Mouse (Mus musculus): Measurements from ENCODE around the gene Akap13. TPM values are rescaled to one million over a fixed set of nuclear protein-coding genes. Genes with fewer than 3 reads are reported as not detected.
A peak's percentile ranks its signal among the peaks of the same experiment; 100 is the strongest.
"Not testable (repeated sequence)": the region's sequence is repeated elsewhere in the genome, so short reads cannot be mapped to it uniquely, and the experiment has no call there.

Akap13 gene
- polyA plus RNA-seq, 1 experiment from 2014 or later: 66.3 TPM

DNA sequence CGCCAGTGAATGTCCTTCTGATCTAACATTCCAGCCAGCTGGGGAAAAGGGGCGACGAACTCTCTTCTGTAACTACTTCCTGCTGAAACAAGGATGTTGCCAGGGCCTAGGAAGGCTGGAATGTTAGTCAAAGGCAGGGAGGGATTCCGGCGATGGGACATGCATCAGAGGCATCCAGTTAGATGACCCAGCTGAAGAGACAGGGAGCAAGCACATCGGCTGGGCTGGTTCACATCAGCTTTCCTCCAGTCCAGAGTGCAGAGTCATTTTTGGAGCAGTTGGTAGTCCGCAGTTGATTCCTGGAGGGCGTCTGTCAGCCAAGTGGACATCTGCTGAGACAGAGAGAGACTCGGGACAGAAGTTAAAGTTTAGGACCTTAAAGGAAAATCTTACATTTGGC is 314.6 kb downstream of the Akap13 start:
- 97% methylated on average over 9 of the region's 9 CpGs for WGBS (ENCODE audit: missing documents)
- no peak overlapping the region for H3K4me3 ChIP-seq (ENCODE audit: inconsistent target)
- no peak overlapping the region for H3K27ac ChIP-seq
- peaks cover 35% of the 10 kb centered on the region for H3K36me3 ChIP-seq (ENCODE audit: inconsistent target)
- no peaks in the 10 kb centered on the region for H3K79me2 ChIP-seq (ENCODE audit: inconsistent target)

DNA sequence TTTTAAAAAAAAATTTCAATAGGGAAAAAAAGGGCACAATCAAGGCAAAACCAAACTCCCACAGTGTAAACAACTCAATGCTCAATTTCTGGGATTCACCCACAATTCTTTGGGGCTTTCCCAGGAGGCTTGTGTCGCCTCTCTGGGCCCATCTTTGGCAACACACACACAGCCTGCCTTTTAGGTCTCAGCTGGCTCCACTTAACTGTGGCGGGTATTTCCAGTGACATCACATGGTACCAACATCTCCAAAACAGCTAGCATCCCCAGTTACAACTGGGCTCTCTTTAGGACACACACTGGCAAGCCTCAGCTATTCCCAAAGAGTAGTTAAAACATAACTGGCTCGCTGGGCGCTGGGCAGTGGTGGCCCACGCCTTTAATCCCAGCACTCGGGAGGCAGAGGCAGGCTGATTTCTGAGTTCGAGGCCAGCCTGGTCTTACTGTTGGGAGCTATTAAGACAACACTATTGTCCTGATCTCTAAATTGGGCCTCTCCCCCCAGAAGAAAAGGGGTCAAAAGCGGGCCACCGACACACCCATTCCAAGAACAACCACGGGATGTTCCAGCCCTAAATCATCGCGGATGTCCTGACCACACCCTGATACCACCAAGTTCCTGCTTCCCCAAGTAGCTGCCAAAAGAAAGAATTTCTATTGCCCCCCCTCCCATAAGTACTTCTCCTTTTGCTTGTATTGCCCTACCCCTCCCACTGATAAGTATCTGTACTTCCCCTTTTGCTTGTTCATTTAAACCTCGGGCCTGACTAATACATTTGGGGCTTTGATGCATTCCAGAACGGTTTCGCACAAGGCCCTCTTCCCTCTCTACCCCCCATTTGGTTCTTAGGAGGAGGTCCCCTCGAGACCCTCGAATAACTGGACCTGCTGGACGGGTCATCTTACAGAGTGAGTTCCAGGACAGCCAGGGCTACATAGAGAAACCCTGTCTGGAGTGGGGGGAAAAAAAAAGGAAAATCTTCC is 319.1 kb downstream of the Akap13 start:
- WGBS (ENCODE audit: missing documents): 77% methylated on average over 18 of the region's 18 CpGs
- H3K36me3 ChIP-seq (ENCODE audit: inconsistent target): peaks cover 72% of the 10 kb centered on the region
- H3K27ac ChIP-seq; H3K79me2 ChIP-seq (ENCODE audit: inconsistent target); H3K4me3 ChIP-seq (ENCODE audit: inconsistent target): not testable (repeated sequence)

DNA sequence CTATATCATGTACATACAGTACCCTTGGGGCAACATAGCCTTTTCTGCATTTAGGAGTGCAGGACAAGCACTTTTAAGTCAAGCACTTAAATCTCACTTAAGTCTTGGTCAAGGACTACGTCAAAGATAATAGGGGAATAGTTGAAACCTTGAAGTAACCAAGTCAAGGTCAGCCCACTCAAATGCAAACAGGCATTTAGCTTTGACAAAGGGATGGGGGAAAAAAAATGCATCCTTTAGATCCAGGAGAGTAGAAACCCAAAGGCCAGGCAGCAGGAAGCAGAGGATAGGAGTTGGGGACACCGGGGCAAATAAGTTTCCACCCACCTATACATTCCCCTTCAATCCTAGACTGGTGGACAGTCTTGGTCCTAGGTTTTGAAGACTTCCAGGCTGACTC is 322.7 kb downstream of the Akap13 start:
- peaks cover 25% of the 10 kb centered on the region; the same call in 1 of the 2 replicates for H3K79me2 ChIP-seq (ENCODE audit: inconsistent target)
- WGBS (ENCODE audit: missing documents): 95% methylated on average over 2 of the region's 2 CpGs
- H3K36me3 ChIP-seq (ENCODE audit: inconsistent target): peaks cover 55% of the 10 kb centered on the region
- no peak overlapping the region for H3K27ac ChIP-seq
- H3K4me3 ChIP-seq (ENCODE audit: inconsistent target): no peak overlapping the region

DNA sequence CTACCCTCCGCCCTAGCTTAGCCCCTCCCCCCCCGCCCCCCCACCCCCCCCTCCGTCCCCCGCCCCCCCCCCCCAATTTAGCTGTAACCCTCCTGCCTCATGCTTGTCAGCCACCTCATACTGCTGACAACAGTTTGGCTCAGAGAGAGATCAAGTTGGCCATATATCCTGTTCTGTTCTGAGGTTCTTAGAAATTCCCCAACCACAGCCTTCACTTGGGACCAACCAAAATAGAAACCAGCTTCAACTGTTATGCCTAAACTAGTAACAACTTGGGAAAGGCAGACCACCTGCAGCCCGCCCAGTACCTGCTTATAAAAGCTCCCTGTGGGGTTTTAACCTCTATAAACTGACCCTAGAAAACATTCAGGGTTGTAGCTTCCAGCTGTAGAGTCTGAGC is 325.5 kb downstream of the Akap13 start:
- peaks cover 47% of the 10 kb centered on the region for H3K36me3 ChIP-seq (ENCODE audit: inconsistent target)
- WGBS (ENCODE audit: missing documents): 9% methylated on average over 1 of the region's 5 CpGs
- H3K79me2 ChIP-seq (ENCODE audit: inconsistent target): peaks cover 25% of the 10 kb centered on the region; the same call in 1 of the 2 replicates
- peak overlapping the region; percentile 60; the same call in 1 of the 2 replicates for H3K4me3 ChIP-seq (ENCODE audit: inconsistent target)
- H3K27ac ChIP-seq: no peak overlapping the region

DNA sequence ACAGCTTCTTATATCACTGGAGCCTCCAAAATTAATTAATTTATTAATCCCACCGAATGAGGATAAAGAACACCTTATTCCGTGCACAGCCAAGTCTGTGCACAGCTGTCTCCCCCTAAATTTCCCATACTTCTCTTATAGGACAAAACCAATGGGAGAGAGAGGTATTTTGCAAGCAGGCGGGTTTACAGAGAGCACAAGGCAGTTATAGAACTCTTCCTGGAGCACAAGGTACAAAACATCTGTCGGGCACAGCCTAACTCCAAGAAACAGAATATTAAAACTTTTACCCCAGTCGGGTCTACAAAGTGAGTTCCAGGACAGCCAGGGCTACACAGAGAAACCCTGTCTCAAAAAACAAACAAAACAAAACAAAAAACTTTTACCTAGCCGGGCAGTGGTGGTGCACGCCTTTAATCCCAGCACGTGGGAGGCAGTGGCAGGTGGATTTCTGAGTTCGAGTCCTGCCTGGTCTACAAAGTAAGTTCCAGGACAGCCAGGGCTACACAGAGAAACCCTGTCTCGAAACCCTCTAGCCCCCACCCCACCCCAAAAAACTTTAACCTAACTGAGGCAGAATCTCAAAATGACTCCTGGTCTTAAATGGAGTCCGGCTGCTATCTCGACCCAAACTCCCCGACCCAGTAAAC is 326.1 kb downstream of the Akap13 start:
- peak overlapping the region; percentile 60 for H3K4me3 ChIP-seq (ENCODE audit: inconsistent target)

DNA sequence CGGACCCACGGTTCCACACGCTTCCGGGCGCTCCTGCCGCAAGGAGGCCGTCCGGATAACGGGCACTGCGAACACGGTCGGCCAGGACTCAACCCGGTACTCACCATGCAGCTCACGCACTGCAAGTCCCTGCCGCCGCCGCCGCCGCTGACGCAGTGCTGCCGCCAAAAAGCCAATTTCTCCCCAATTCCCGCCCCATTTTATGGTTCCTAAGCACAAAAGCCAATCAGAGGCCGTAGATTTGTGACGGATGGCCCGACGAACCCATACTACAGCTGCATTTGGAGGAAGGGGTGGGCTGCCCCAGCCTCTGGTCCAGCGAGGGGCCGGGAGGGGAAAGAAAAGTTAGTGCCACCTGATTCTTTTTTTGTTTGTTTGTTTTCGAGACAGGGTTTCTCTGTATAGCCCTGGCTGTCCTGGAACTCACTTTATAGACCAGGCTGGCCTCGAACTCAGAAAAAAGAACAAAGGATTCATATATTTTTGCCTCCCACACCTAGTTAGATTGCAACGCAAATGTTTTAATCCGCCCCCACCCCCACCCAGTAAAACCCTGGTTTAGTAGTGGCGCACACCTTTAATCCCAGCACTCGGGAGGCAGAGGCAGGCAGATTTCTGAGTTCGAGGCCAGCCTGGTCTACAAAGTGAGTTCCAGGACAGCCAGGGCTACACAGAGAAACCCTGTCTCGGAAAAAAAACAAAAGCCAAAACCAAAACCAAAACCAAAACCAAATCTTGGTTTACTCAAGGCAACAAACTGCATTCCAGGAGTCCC is 326.8 kb downstream of the Akap13 start:
- peak overlapping the region; percentile 71 for H3K27ac ChIP-seq

More for the DNA sequence above, 326.1 kb downstream of the Akap13 start:
- WGBS (ENCODE audit: missing documents): 2% methylated on average over 11 of the region's 13 CpGs
- Histone ChIP-seq H3K36me3 (ENCODE audit: inconsistent target) (peaks cover 41% of the 10 kb centered on the region), H3K27ac (peak overlapping the region; percentile 35), H3K79me2 (ENCODE audit: inconsistent target) (peaks cover 25% of the 10 kb centered on the region; the same call in 1 of the 2 replicates)

DNA sequence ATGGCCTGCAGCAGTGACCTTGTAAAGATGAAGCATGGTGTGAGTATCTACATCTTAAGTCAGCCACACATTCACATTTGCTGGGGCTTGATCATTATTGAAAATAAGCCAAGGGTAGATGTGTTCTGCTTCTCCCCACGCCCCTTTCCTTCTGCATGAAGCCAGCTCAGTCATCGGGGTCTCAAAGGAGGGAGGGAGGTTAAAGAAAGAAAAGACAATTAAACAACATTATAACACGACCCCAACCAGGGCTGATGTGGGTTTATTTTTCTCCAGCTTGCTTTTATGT is 327.3 kb downstream of the Akap13 start:
- peak overlapping the region; percentile 71 for H3K27ac ChIP-seq
- WGBS (ENCODE audit: missing documents): 54% methylated on average over 3 of the region's 3 CpGs

More for the DNA sequence above, 326.8 kb downstream of the Akap13 start:
- 1% methylated on average over 32 of the region's 36 CpGs for WGBS (ENCODE audit: missing documents)
- H3K79me2 ChIP-seq (ENCODE audit: inconsistent target): peaks cover 25% of the 10 kb centered on the region; the same call in 1 of the 2 replicates
- peak overlapping the region; percentile 60 for H3K4me3 ChIP-seq (ENCODE audit: inconsistent target)
- peaks cover 34% of the 10 kb centered on the region for H3K36me3 ChIP-seq (ENCODE audit: inconsistent target)

DNA sequence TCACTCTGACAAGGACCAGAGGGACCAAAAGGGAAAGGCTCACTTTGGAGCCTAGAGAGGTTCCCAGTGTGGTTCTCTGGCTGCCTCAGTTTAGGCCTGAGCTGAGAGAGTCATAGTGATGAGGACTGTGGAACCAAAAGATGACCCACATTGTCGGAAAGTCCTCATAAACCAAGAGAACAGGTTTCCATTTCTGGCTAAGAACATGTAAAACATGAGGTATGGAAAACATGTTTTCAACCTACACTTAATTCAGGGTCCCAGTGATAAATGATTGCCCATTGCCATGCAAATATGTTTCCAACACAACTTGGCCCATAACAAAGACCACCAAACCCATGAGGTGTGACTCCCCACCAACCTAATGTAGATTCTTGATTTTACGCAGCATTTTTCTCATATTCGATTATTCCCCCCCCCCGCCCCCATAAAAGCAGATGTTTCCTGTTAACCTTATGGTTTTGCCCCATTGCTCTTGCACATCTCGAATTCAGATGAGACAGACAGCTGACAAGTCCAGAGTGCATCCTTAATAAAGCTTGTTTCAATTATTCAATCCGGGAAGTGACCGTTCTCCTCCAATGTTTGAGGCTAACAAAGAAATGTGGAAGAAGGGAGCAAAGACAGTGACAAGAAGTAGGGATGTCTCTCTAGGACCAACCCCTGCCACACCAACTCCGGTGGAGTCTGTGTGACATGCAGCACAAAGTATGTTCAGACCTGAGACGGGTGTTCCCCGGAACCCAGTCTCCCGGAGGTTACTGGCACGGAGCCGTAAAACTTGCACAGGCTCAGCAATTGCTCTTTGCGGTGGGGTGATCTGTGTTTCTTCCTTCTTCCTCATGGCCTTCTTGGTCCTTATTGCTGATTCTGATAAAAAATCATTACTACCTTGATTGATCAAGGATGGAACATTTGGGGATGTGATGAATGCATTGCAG is 330.3 kb downstream of the Akap13 start:
- peaks cover 10% of the 10 kb centered on the region; the same call in 1 of the 2 replicates for H3K79me2 ChIP-seq (ENCODE audit: inconsistent target)
- WGBS (ENCODE audit: missing documents): 81% methylated on average over 13 of the region's 14 CpGs
- no peak overlapping the region for H3K4me3 ChIP-seq (ENCODE audit: inconsistent target)
- no peaks in the 10 kb centered on the region for H3K36me3 ChIP-seq (ENCODE audit: inconsistent target)
- H3K27ac ChIP-seq: no peak overlapping the region

More for the DNA sequence above, 327.3 kb downstream of the Akap13 start:
- H3K4me3 ChIP-seq (ENCODE audit: inconsistent target): peak overlapping the region; percentile 60
- H3K79me2 ChIP-seq (ENCODE audit: inconsistent target): peaks cover 25% of the 10 kb centered on the region; the same call in 1 of the 2 replicates
- H3K36me3 ChIP-seq (ENCODE audit: inconsistent target): peaks cover 28% of the 10 kb centered on the region

DNA sequence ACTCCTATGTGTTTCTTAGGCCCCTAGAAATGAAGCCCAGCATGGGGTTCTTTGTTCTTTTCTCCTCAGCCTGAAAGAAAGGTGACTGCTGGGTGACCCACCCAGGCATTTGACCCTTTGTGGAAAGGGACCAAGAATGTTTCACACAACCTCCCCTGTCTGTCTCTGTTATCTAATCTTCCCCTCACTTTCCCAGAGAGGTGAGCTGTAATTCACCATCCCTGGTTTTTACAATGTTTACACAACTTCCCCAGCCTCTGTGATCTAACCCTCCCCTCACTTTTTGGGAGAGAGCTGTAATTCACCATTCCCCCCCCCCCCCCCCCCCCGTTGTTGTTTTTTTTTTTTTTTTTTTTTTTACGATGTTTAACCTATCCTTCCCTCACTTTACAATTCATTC is 331.5 kb downstream of the Akap13 start:
- Histone ChIP-seq H3K36me3 (ENCODE audit: inconsistent target) (no peaks in the 10 kb centered on the region), H3K27ac (peak overlapping the region; percentile 69), H3K79me2 (ENCODE audit: inconsistent target) (peaks cover under 1% of the 10 kb centered on the region; the same call in 1 of the 2 replicates), H3K4me3 (ENCODE audit: inconsistent target) (no peak overlapping the region)
- no CpG with 5 or more reads among the region's 2 CpGs for WGBS (ENCODE audit: missing documents)

DNA sequence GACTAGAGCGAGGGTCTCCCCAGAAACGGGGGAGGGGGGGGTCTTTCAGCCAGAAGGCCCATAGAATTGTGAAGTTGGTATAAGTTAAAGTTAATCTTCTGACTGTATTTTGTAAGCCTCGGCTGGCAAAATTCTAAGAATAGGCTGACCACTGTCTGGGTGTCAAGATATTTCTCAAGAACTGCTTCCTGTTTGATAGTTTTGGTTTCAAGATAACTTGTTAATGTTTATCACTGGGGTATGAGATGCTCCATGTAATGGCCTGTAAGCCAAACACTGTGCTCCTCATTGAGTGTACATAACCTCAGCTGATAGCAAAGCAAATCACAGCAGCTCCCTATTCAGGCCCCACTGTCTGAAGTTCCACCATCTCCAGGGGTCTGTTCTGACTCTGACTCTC is 332.0 kb downstream of the Akap13 start:
- H3K79me2 ChIP-seq (ENCODE audit: inconsistent target): no peaks in the 10 kb centered on the region
- WGBS (ENCODE audit: missing documents): 5% methylated on average over 3 of the region's 3 CpGs
- H3K36me3 ChIP-seq (ENCODE audit: inconsistent target): no peaks in the 10 kb centered on the region
- peak overlapping the region; percentile 69 for H3K27ac ChIP-seq
- no peak overlapping the region for H3K4me3 ChIP-seq (ENCODE audit: inconsistent target)

DNA sequence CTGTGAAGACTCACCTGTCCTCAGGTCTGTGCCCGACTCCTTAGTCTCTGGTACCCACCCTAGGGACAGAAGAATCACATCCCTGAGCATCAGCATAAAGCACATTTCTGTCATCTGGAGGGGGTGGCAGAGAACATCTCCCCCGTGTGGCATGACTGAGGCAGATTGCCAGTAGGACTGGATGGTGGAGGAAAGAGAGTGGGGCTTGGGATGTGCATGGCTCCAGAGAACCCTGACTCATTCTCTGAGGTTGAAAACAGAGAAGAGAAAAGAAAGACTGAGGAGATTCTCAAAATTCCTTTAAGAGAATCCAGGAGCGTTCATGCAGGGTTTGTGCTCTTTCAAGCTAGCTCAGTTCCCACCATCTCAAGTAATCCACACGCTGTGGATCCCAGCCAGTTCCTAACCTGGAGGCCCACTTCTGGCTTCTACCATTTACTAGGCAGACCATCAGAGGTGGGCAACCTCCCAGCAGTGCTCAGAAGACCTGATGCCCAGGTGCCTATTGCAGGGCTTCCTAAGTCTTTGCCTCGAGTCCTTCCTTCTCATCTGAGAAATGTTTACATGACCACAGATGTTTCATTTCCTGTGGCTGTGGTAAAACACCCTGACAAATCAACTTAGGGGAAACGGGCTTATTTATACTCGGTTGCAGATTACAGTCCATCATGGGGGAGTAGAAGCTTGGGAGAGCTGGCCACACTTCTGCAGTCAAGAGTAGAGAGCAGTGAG is 332.9 kb downstream of the Akap13 start:
- WGBS (ENCODE audit: missing documents): 43% methylated on average over 4 of the region's 7 CpGs
- H3K27ac ChIP-seq: peak overlapping the region; percentile 69
- not testable (repeated sequence) for H3K79me2 ChIP-seq (ENCODE audit: inconsistent target); H3K4me3 ChIP-seq (ENCODE audit: inconsistent target); H3K36me3 ChIP-seq (ENCODE audit: inconsistent target)

DNA sequence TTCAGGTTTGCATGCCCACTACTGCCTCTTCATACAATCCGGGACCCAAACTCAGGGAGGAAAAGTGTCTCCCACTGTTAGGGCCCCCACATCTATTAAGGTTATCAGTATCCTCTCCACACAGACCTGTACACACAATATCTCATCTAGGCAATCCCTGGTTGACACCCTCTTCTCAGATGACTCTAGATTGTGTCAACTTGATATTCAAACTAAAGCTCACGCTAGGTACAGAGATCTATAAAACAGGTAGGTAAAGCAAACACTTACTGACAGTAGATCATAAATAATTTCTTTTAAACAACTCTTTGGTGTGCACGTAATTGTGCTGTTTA is 333.4 kb downstream of the Akap13 start:
- not testable (repeated sequence) for H3K36me3 ChIP-seq (ENCODE audit: inconsistent target); H3K4me3 ChIP-seq (ENCODE audit: inconsistent target); H3K79me2 ChIP-seq (ENCODE audit: inconsistent target)
- 90% methylated on average over 2 of the region's 3 CpGs for WGBS (ENCODE audit: missing documents)
- H3K27ac ChIP-seq: peak overlapping the region; percentile 10; the same call in 1 of the 2 replicates

DNA sequence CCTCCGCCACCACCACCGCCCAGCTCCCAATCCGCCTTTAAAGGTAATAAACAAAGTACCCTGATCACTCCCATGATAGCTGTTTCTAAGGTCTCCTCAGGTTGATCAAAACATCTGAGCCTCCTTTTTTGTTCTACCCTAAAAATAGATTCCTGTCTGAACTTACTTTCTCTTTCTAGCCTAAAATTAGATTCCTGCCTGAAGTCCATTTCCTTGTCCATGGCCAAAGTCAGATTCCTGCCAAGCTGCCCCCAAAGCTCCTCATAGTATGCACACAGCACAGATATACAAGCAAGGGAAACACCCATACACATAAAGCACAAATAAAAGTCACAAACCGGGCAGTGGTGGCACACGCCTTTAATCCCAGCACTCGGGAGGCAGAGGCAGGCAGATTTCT is 334.4 kb downstream of the Akap13 start:
- Histone ChIP-seq H3K36me3 (ENCODE audit: inconsistent target) (no peaks in the 10 kb centered on the region), H3K4me3 (ENCODE audit: inconsistent target) (no peak overlapping the region), H3K79me2 (ENCODE audit: inconsistent target) (no peaks in the 10 kb centered on the region), H3K27ac (no peak overlapping the region)
- 90% methylated on average over 3 of the region's 6 CpGs for WGBS (ENCODE audit: missing documents)

Data from macrophage (primary cell).